Mouse (Mus musculus) gastrocnemius, postnatal 14 days (tissue): ENCODE measurements around the gene Rgcc. TPM values are rescaled to one million over a fixed set of nuclear protein-coding genes. Genes with fewer than 3 reads are reported as not detected.

Source experiments
- DNase-seq: peaks from one replicate; pipeline ENCODE4 v3.0.0; 2021; ENCODE audit warnings: mixed read lengths
- intact Hi-C: fragments of 180-260 bp; cut with DNase I; formaldehyde crosslinking; loops from one replicate; pipeline ENCODE4 v1.15.1; 2025; ENCODE audit warnings: low total_unique reads
- total RNA-seq, 2 experiments: library from RNA; stranded (reverse); gene quantifications; 2 replicates each; pipeline ENCODE4 v1.2.3; 2021

Gene Rgcc
- total RNA-seq, 2 experiments from 2014 or later, result 27.2 to 39.9 TPM

DNA sequence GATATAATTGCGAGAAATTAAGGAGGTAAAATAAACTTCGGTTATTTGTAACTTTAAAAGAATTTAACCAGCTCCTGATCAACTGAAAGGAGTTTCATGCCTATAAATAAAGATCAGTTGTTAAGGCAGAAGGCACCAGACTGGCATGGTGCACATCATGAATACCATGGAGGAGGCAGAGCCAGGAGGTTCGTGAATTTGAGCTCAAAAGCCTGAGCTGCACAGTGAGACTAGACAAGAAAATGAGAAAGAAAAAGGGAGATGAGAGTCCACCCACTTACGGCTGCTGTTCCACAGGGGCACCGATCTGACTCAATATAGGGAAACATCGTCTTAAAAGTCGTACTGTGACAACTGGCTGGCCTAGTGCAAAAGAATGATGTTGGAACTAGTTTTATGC, 17.5 kb downstream of the Rgcc start:
- intact Hi-C loops, result no loop called here
- no peak for DNase-seq

DNA sequence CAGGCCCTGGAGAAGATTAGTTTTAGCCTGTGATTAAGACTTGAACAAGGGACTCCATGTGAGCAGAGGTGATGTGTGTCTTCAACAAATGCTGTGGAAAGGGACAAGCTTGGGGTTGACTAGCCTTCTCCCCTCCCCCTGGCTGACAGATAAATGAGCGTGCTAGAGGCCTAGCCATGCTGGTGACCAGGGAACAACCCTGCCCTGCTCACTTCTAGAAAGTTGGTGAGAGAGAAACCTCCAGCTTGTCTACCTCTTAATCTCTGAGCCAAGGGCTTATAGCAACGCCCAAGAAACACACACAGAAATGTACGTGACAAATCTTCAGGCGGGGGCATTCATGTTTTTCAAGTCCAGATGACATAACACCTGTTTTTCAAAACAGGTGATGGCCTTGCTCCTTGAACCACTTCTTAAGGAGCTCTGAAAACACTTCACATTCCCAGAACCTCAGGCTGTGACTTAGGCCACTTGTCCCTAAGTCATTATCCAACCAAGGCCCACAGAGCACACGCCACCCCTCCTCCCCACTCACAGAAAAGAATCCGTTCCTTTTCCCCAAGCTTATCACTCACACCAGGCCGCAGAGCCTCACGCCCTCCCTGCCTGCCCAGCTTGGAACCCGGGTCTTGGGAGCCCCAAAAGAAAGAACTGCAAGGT, 19.4 kb downstream of the Rgcc start:
- intact Hi-C loops, result no loop called here
- DNase-seq, result no peak

DNA sequence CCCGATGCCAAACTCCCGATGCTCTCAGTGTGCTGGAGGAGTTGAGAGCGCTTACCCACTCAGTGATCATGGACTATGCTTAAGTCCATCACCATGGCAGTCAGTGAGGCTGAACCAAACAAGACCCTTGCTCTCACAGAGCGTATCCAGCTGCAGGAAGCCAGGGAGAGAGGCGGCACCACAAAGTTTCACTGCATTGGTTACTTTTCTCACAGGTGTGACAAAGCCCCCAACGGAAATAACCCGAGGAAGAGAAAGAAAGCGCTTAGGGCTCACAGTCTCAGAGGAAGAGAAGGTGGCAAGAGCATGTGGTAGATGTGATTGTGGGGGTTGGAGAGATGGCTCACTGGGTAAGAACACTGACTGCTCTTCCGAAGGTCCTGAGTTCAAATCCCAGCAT, 21.0 kb downstream of the Rgcc start:
- intact Hi-C loops, result no loop called here

DNA sequence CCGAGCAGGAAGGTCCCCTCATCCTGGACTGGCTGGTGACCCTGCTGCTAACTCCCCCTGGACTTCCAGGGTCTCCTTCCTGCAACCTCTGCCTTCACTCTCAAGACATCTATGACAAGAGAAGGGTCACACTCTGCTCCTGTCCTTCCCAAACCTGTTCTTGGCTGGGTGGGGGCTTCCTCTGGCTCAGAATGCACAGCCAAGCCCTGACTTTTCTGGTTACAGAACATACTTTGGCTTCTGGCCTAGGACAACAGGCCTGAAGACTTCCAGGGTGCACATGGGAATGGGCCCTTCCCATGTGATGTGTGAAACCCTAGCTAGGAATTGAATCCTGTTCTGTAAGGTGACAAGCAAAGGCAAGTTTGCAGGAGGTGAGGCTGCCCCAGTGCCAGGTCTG, 22.0 kb downstream of the Rgcc start:
- intact Hi-C loops, result no loop called here
- no peak for DNase-seq

More for the DNA sequence above, 21.0 kb downstream of the Rgcc start:
- no peak for DNase-seq

DNA sequence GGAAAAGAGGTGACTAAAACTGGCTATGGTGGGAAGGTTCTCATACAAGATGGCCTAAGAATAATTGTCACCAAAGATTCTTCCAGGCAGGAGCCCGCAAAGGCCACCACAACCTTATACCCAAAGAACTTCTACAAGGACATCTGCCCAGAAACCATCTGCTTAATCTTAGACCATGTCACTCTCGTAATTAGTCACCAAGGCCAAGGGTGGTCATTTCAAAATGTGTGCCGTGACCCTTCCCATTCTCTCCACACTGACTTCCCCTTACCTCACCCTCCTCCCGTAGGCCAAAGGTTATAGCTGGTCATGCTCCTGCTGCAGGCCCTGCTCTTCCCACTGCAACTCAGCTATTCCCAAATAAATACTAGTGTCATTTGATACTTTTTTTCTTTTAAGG, 22.5 kb downstream of the Rgcc start:
- no peak for DNase-seq
- intact Hi-C loops, result no loop called here

DNA sequence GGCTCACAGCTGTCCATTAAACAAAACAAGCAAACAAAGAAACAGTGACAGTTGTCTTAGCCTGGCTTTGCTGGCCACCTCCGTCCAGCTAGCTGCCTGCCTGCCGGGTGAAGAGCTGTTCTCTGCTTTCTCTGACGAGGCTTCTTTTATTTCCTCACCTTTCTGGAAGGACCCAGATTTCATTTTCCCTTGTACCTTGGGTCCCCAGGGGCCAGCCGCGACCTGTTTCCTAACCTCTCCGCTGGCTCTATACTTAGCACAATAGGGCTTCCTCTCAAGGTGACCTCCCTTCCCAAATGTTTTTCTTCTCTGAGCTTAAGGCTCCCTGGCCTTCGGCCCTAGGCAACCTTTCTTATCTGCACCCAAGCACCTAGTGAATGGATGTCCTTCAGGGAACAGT, 23.5 kb downstream of the Rgcc start:
- intact Hi-C loops, result no loop called here
- DNase-seq, result no peak

DNA sequence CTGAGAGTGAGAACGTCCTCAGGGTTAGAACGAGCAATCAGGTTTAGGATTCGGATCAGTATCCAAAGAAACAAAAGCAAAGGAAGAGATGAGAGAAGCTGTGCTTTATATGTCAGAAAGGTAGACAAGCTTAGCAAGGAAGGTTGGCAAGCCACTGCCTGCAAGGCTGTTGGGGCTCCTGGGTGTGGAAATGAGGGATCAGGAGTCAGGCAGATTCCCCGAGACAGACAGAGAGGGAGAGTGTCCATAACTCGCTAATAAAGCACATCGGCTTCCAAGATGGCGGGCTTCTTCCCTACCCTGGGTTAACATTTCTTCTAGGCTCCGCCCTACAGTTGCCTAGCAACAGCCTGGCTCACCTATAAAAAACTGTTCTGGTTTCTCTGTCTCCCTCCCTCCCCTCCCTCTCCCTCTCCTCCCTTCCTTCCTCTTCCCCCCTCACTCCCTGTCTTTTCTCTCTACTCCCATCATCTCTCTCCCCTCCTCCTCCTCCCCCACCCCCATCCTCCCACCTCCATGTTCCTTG, 25.5 kb downstream of the Rgcc start:
- intact Hi-C loops, result no loop called here
- DNase-seq, result no peak

DNA sequence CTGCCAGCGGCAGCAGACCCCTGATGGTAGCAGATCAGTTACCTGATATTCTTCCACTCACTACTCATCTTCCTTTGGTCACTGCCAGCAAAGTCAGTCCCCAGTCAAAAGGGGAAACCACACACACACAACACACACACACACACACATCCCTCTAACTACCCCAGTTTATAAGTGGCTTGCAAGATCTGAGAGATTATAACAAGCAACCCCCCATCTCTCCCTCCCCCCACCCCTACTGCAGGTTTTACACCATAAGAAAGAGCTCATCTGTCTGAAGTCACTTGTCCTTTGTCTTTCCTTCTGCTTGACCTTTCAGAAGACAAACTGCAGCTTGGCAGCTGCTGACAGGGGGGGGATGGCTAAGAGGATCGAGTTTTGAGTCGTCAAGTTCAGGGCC, 26.0 kb downstream of the Rgcc start:
- intact Hi-C loops, result no loop called here
- DNase-seq, result no peak

DNA sequence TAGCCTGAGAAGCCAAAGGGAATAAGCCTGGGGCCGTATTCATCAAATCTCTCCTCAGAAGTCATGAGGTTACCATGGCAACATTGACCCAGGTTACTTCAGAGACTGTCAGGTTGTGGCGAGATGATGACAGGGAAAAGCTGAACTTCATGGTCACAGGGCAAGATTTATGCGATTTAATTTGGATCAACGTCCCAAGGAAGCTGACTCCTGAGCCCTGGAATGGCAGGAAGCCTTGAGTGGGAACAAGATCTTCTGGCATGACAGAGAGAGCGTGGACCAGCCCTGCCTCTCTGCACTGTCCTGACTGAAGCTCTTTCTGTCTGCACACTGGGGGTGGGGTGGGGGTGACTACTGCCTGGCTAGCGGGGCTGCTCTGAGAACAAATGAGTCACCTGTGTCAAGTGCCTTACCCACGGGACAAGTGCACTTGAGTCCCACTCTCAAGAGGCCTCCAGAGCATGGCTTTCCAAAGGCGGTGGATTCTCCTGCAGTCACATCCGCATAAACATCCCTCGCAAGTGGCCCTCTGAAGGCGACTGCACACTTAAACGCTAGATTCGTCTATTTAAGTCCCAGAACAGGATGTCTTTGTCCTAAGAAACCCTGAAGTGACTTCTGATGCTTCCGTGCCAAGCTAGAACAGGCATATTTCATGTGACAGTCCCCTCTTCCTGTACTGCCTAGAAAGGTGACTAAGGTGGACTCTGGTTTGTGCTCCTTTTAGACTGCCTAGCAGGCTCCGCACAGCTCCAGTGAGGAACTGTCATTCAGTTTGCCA, 27.6 kb downstream of the Rgcc start:
- DNase-seq, result no peak
- intact Hi-C loops, result no loop called here

DNA sequence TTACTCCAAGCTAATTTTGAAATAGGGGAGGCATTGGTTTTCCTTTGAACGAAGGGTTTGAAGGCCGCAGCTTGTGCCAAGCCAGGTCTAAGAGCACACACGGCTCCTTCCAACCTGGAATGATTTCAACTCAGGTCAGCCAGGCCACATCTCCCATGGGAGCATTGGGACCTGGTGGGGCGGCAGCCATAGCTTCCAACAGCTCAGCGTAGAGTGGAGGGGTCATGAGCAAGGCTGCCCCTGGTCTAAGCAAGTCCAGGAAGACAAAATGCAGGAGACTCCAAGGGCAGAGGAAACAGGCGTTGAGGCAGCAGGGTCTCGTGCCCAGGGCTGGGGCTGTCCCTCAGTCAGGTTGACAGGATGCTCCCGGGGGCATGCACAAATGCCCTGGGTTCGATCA, 28.5 kb downstream of the Rgcc start:
- intact Hi-C loops, result no loop called here

DNA sequence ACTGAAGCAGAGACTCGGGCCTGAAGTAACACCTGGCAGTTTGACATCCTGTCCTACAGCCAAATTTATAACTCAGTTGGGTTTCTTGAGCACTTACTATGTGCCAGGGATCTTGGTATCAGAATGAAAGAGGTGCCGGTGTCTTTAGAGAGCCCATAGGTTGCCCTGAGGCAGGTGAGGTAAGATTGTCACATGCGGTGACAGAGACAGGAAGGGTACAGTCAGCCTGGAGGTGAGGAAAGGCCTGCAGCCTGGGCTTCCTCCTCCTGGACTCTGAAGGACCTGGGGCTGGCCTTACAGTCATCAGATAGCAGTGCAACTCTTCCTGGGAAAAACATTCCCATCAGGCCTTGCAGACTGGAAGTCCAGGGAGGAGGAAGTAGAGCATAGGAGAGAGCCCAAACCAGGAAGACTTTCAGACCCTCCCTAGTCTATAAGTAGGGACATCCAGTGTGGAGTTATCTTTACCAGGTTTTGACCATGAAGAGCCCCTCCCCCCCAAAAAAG, 29.2 kb downstream of the Rgcc start:
- no peak for DNase-seq
- intact Hi-C loops, result no loop called here

More for the DNA sequence above, 28.5 kb downstream of the Rgcc start:
- DNase-seq, result no peak

DNA sequence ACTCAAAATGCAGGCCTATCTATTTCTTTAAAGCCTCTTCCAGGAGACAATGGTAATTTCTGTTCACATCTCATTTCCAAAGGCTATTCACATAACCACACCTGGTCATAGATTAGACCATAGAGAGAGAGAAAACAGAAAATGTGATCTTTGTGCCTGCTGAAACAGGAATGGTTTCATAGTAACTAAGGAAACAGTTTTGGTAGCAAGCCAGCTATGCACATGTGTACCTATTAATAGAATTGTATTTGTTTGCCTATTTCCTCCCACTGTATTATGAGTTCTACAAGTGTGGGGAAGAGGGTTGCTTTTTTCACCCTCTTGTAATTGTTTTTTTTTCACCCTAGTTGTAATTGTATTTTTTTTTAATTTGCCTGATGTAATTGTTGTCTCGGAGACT, 31.9 kb downstream of the Rgcc start:
- intact Hi-C loops, result no loop called here
- no peak for DNase-seq

DNA sequence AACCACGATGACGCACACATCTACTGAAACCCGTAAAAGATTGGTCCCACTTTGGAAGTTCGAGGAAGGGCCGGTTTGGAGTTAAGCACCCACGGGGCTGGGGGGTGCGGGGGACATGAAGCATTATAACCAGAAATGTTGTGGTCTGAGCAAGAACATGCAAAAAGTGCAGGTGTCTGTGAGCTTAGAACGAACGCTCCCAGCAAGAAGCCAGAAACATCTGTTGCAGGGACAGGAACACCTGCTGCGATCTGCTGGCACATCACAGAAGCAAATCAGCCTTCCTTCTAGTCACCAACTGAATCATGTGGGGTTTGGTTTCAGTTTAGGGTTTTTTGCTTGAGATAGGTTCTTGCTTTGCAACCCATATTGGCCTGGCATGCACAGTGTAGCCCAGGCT, 33.6 kb downstream of the Rgcc start:
- no peak for DNase-seq
- intact Hi-C loops, result no loop called here

DNA sequence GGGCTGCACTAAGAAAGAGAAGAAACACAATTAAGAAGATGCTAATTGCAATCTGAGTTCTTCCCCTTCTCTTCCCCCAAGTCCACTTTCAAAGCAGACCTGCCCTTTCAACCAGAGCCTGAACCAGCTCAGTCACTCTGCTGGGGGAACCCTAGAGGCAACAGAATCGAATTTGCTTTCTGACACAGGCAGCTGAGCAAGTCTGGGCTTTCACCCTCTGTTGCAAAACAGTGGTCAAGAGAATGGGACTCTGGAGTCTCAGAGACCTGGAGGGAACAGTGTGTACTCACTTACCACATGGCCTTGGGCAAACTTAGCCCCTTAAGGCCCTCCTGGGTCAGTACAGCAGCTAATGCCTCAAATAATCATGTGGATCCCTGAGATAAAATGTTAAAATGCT, 34.1 kb downstream of the Rgcc start:
- intact Hi-C loops, result no loop called here
- no peak for DNase-seq

DNA sequence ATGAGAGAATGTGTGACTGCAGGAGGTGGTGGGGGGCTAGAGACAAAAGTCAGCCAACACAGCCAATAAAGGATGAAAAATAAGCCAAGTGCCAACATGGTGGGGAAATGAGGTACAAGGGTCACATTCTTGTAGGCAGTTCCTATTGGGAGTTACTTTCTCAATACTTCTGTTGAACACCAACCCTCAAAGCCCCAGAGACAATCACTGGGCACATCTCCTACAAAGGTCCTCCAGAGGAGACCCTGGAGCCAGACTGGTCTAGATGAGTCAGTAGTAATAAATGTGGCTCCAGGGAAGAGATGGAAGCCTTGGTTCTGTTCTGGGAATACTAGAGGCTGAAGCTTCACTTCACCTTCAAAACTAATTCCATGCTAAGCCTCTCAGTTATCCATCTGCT, 35.0 kb downstream of the Rgcc start:
- intact Hi-C loops, result no loop called here
- no peak for DNase-seq

DNA sequence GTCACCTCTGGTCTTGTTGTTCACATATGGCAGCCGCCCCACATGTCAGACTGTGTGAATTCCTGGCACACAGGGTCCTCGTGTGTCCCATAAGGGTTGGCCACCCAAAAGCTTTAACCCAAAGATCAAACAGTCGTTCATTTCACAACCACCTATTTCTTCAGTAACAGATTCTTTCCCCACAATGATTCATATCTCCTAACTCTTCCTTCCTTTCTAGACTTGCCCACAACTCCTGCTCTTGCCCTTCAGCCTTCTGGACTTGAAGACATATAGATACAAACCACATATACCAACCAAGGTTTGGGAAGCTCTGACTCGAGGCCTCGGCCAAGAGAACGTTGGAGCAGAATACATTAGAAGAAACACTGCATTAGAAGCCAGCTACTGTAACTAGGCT, 35.7 kb downstream of the Rgcc start:
- DNase-seq, result no peak
- intact Hi-C loops, result no loop called here

DNA sequence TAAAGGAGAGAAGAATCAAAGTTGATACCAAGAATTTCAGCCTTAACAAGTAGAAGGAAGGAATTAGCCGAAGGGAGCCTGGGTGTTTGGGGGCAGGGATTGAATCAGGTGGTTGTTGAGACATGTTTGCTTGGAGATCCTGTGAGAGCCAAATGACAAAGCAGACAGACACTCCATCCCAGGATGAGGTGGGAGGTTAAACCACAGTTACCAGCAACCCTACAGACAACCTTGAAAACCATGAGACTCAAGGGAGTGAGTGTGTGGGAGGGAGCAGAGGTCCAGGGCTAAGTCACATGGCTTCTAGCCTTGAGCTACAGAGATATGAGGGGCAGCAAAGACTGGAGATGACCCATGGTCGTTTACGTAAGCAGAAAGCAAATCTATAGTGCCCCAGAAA, 38.1 kb downstream of the Rgcc start:
- DNase-seq, result no peak
- intact Hi-C loops, result no loop called here

DNA sequence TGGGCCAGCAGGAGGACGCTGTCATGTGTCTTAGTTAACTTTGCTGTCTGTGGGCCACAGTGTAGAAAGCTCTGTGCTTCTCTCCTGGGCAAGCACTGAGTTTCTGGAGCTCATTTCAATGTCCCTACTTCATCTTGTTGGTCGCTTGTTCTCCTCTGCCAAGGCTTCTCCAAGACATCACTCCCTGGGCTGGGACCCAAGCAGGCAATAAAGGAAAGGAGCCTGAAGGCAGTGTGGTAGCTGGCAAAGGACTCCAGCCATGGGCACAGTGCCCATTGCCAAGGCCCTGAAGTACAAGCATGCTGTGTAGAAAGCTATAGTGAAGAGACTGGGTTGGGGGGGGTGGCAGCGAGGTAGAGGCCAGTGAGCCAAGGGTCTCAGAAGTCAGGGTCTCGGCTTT, 38.8 kb downstream of the Rgcc start:
- intact Hi-C loops, result no loop called here
- DNase-seq, result no peak

DNA sequence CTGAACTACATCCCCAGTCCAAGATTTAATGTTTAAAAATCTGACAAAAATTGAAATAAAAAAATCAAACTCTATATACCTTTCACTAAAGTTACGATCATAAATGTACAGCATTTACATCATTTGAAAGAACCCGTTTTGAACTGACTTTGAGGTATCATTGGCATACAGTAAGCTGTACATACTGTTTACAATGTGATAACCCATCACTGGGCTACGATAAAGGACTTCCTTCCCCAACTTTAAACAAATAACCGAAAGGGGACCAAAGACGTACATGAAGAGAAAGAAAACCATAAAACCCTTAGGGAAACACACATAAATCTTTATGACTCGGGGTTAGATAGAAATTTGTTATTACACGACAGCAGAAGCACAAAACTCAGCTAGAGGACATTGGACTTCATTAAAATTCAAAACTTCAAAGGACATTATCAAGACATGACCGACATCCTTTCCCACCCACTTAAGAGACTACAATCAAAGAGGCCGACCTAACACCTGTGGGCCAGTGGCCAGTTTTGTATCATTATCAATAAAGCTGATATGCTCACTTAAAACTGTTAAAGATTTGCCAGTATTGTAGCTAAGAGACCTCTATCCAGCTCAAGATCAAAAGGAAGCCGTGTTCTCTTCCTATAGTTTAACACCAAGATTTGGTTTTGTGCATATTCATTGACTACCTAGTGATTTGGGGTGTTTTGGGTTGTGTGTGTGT, 42.2 kb downstream of the Rgcc start:
- DNase-seq, result no peak
- intact Hi-C loops, result no loop called here

DNA sequence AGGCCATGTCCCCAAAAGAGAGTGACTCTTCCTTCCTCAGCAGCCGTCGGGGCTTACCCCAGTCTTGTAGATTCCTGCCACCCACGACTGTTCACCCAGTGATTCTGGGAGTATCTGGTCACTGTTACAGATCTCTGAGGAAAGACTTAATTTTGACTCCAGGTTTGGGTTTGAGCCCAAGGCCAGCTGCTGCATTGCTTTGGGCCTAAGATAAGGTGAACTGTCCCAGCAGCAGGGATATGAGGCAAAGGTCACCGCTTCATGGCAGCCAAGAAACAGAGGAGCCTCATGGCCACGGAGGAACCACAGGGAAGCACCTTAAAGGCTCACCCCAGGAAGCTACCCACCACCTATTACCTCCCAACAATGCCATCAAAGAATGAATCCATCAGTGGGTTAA, 44.8 kb downstream of the Rgcc start:
- DNase-seq, result no peak
- intact Hi-C loops, result no loop called here
